Mouse (Mus musculus): ENCODE data around the gene Mroh8. TPM values are rescaled to one million over a fixed set of nuclear protein-coding genes. Genes with fewer than 3 reads are reported as not detected.
"Not testable (repeated sequence)": the region's sequence is repeated elsewhere in the genome, so short reads cannot be mapped to it uniquely, and the experiment has no call there.

Gene Mroh8
- polyA plus RNA-seq, 1 experiment from 2014 or later = 0.74 TPM

- Histone ChIP-seq H3K4me1 (no peaks in the 10 kb centered on the region), H3K27me3 (replicated peaks) (no peaks in the 10 kb centered on the region), H3K36me3 (replicated peaks) (0 out of 2 replicates have a peak, but pooled peaks cover 11% of the 10 kb centered on the region), H3K9me3 (no peaks in the 10 kb centered on the region), H3K4me3 (no peak overlapping the region), H3K9ac (no peak overlapping the region), H3K4me2 (no peak overlapping the region), H3K27ac (no peak overlapping the region)
- WGBS = 86% methylated on average over 6 of the region's 6 CpGs
- ATAC-seq (replicated peaks) = no peak
These were observed 101.2 kb downstream of the Mroh8 start for GRCm38 (mm10) chr2:157178167-157178566.

DNA sequence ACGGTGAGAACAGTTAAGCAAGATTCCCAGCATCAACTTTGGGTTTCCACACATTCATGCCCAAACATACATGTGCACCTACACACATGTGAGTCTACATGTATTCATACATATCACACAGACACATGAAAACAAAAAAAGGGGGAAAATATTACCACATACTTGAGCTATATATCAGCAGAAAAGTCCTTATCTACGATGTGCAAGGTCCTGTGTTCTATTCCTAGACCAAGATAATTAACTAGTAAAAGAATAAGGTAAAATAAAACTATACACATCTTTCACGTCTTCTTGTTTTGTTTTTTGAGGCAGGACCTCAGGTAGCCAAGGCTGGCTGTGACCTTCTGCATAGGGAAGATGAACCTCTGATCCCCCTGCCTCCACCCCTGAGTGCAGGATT, 103.1 kb downstream of the Mroh8 start:
- 91% methylated on average over 3 of the region's 3 CpGs for WGBS
- 0 out of 2 replicates have a peak, but pooled peaks cover 10% of the 10 kb centered on the region for H3K36me3 ChIP-seq (replicated peaks)
- H3K4me2 ChIP-seq = no peak overlapping the region
- no peaks in the 10 kb centered on the region for H3K4me1 ChIP-seq
- no peak for ATAC-seq (replicated peaks)
- no peak overlapping the region for H3K4me3 ChIP-seq
- H3K9me3 ChIP-seq = no peaks in the 10 kb centered on the region
- no peak overlapping the region for H3K27ac ChIP-seq
- H3K9ac ChIP-seq = no peak overlapping the region
- no peaks in the 10 kb centered on the region for H3K27me3 ChIP-seq (replicated peaks)

DNA sequence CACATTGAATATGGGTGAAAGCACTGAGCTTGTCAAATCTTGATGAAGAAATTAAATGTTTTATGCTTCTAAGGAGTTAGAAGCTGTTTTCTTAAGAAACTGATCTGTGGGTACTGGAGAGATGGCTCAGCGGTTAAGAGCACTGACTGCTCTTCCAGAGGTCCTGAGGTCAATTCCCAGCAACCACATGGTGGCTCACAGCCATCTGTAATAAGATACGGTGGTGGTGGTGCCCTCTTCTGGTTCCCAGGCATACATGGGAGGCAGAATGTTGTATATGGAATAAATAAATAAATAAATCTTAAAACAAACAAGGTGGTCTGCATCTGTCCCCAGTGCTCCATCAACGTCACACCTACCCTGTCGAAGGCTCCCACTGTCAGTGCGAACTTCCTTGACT, 104.9 kb downstream of the Mroh8 start:
- Histone ChIP-seq H3K4me1 (peaks cover 6% of the 10 kb centered on the region; the same call in 1 of the 2 replicates), H3K4me3 (no peak overlapping the region), H3K4me2 (no peak overlapping the region), H3K9me3 (no peaks in the 10 kb centered on the region), H3K27ac (no peak overlapping the region), H3K27me3 (replicated peaks) (no peaks in the 10 kb centered on the region), H3K36me3 (replicated peaks) (0 out of 2 replicates have a peak, but pooled peaks cover 9% of the 10 kb centered on the region), H3K9ac (no peak overlapping the region)
- 79% methylated on average over 5 of the region's 5 CpGs for WGBS
- no peak for ATAC-seq (replicated peaks)

- Histone ChIP-seq H3K9me3 (no peaks in the 10 kb centered on the region), H3K27me3 (replicated peaks) (no peaks in the 10 kb centered on the region), H3K4me2 (no peak overlapping the region), H3K4me3 (no peak overlapping the region), H3K36me3 (replicated peaks) (0 out of 2 replicates have a peak, but pooled peaks cover 9% of the 10 kb centered on the region), H3K9ac (no peak overlapping the region), H3K4me1 (peaks cover 6% of the 10 kb centered on the region; the same call in 1 of the 2 replicates), H3K27ac (no peak overlapping the region)
- ATAC-seq (replicated peaks) = no peak
- WGBS = 94% methylated on average over 6 of the region's 6 CpGs
These were observed 105.8 kb downstream of the Mroh8 start for GRCm38 (mm10) chr2:157173555-157173954.

DNA sequence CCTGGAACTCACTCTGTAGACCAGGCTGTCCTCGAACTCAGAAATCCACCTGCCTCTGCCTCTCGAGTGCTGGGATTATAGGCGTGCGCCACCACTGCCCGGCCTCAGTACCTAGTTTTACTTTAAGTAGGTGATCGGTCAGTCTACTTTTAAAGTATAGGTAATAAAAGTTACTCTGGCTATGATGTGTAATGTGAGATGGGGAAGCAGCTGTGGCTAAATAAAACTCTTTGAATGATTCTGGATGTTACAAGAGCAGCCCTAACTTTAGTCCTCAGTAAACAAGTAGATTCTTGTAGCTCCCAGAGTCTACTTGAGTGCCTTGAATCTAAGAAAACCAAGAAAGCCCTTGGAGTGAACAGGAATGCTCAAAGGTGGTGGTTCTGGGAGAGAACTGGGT, 106.4 kb downstream of the Mroh8 start:
- H3K9ac ChIP-seq = no peak overlapping the region
- H3K9me3 ChIP-seq = no peaks in the 10 kb centered on the region
- no peak for ATAC-seq (replicated peaks)

DNA sequence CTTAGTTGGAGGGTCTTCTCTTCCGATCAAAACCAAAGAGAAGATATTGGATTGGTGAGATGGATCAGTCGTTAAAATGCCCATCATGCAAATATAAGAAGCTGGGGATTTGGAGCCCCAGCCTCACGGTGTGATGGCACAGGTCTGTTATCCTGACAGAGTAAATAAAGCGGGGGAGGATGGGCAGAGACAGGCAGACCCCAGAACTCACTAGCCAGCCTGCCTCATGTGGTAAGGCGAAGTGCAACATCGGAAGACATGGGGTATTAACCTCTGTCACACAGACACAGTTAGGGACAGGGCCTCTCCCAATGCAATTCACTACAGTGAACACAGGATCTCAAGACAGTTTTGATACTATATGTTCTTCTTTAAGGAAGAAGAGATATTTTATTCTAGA, 108.7 kb downstream of the Mroh8 start:
- no peaks in the 10 kb centered on the region for H3K27me3 ChIP-seq (replicated peaks)
- no peak overlapping the region for H3K4me3 ChIP-seq
- H3K9me3 ChIP-seq = no peaks in the 10 kb centered on the region
- H3K27ac ChIP-seq = peak overlapping the region; percentile 46; the same call in 1 of the 2 replicates
- no peak overlapping the region for H3K4me2 ChIP-seq
- 25% methylated on average over 6 of the region's 6 CpGs for WGBS
- H3K4me1 ChIP-seq = peaks cover 6% of the 10 kb centered on the region; the same call in 1 of the 2 replicates
- H3K36me3 ChIP-seq (replicated peaks) = 0 out of 2 replicates have a peak, but pooled peaks cover 9% of the 10 kb centered on the region
- ATAC-seq (replicated peaks) = no peak
- H3K9ac ChIP-seq = no peak overlapping the region

More for the DNA sequence above, 106.4 kb downstream of the Mroh8 start:
- Histone ChIP-seq H3K4me1 (peaks cover 6% of the 10 kb centered on the region; the same call in 1 of the 2 replicates), H3K36me3 (replicated peaks) (0 out of 2 replicates have a peak, but pooled peaks cover 9% of the 10 kb centered on the region), H3K4me2 (no peak overlapping the region), H3K27ac (no peak overlapping the region), H3K4me3 (no peak overlapping the region), H3K27me3 (replicated peaks) (no peaks in the 10 kb centered on the region)
- WGBS = 97% methylated on average over 6 of the region's 6 CpGs

GRCm38 (mm10) chr2:157170166-157170565, 109.2 kb downstream of the Mroh8 start:
- 9% methylated on average over 5 of the region's 5 CpGs for WGBS
- Histone ChIP-seq H3K36me3 (replicated peaks) (0 out of 2 replicates have a peak, but pooled peaks cover 5% of the 10 kb centered on the region), H3K4me1 (peaks cover 6% of the 10 kb centered on the region; the same call in 1 of the 2 replicates), H3K27ac (peak overlapping the region; percentile 46; the same call in 1 of the 2 replicates), H3K27me3 (replicated peaks) (no peaks in the 10 kb centered on the region), H3K9me3 (no peaks in the 10 kb centered on the region), H3K4me3 (no peak overlapping the region), H3K4me2 (no peak overlapping the region), H3K9ac (no peak overlapping the region)
- 0 out of 2 replicates have a peak, but pooled peaks have one; percentile 72 for ATAC-seq (replicated peaks)

DNA sequence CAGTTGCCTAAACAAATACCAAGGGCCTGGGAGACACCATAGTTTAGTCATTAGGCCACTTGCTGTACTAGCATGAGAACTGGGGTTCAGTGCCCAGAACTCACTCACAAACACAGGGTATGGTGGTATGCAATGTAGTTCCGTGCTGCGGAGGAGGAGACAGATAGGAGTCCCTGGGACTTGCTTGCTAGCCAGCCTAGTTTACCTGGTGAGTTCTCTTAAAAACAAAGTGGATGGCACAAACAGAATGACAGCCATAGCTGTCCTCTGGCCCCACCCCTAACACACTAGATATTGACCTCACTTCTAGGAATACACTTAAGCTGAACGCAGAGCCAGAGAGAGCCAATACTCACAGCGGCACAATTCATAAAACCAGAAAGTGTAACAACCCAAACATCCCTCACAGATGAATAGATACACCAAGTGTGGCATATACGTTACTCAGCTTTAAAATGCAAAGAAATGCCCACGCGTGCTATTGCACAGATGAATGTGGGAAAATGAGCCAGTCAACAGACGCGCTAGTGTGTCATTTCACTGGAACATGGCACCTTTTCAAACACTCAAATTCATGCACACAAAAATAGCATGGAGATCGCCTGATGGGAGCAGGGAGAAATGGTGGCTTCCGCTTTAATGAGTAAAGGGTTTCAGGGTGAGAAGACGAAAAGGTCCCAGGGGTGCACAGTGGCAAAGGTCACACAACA, 112.8 kb downstream of the Mroh8 start:
- Histone ChIP-seq H3K4me1 (peaks cover 6% of the 10 kb centered on the region; the same call in 1 of the 2 replicates), H3K4me2 (no peak overlapping the region), H3K27ac (no peak overlapping the region), H3K9me3 (no peaks in the 10 kb centered on the region), H3K36me3 (replicated peaks) (peaks cover 3% of the 10 kb centered on the region; the same call in 1 of the 2 replicates), H3K27me3 (replicated peaks) (no peaks in the 10 kb centered on the region), H3K9ac (no peak overlapping the region), H3K4me3 (no peak overlapping the region)
- no peak for ATAC-seq (replicated peaks)
- 97% methylated on average over 12 of the region's 12 CpGs for WGBS

GRCm38 (mm10) chr2:157165312-157166224, 113.8 kb downstream of the Mroh8 start:
- not testable (repeated sequence) for H3K36me3 ChIP-seq (replicated peaks); H3K4me1 ChIP-seq; H3K4me3 ChIP-seq; H3K27me3 ChIP-seq (replicated peaks); H3K9me3 ChIP-seq; ATAC-seq (replicated peaks); H3K27ac ChIP-seq; H3K4me2 ChIP-seq; H3K9ac ChIP-seq

DNA sequence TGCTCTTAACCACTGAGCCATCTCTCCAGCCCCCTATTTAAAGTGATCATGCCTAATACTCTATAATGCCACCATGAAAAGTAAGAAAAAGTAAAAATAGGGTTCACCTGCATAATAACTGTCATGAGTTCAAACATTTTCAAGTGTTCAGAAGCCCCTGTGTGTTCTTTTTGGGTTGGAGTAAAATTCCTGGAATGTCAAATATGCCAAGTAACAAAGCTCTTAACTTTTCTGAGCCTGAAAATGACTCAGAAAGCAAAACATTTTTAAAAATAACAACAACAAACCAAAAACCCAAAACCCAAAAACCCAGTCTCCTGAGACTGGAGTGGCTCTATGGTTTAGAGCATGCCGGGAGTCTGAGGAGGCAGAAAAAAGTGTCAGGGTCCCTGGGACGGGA, 115.2 kb downstream of the Mroh8 start:
- no peak overlapping the region for H3K9ac ChIP-seq
- no peak for ATAC-seq (replicated peaks)
- H3K27ac ChIP-seq = no peak overlapping the region
- H3K9me3 ChIP-seq = no peaks in the 10 kb centered on the region
- H3K27me3 ChIP-seq (replicated peaks) = no peaks in the 10 kb centered on the region
- no peak overlapping the region for H3K4me2 ChIP-seq
- H3K4me3 ChIP-seq = no peak overlapping the region
- H3K36me3 ChIP-seq (replicated peaks) = peaks cover 17% of the 10 kb centered on the region
- WGBS = 87% methylated on average over 2 of the region's 2 CpGs
- no peaks in the 10 kb centered on the region for H3K4me1 ChIP-seq

All from midbrain, embryonic 15.5 days (tissue).